Mouse (Mus musculus): ENCODE results near the gene Hk2. TPM values are rescaled to one million over a fixed set of nuclear protein-coding genes. Genes with fewer than 3 reads are reported as not detected.

Hk2 gene
- polyA plus RNA-seq, 1 experiment from 2014 or later = 16.7 TPM

DNA sequence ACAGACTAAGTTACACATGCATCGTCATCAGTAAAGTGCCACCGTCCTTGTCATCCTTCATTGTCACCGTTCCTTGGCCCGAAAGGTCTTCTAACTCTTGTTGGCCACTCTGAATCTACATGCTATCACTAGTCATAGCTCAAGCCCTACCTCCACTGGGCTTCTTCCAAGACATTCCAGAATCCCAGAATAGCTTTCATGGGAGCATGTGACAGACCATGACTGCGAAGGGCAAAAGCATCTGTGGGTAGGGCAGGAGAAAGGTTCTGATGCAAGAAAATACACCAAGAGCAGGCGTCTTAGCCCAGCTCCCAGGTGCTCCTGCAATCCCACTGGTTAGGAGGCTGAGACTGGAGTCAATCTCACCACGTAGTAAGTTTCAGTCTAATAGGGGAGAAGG, 22.5 kb downstream of the Hk2 start:
- ATAC-seq (ENCODE audit: low read depth) = no peak
- Histone ChIP-seq H3K36me3 (ENCODE audit: control insufficient read depth, insufficient read depth, low read length) (peaks cover 6% of the 10 kb centered on the region), H3K4me3 (ENCODE audit: low read length) (no peak overlapping the region), H3K4me1 (replicated peaks; ENCODE audit: control insufficient read depth, insufficient read depth, low read length) (peaks cover 4% of the 10 kb centered on the region; the same call in 1 of the 2 replicates), H3K27ac (ENCODE audit: low read length) (no peak overlapping the region), H3K9me3 (ENCODE audit: control insufficient read depth, low read length) (no peaks in the 10 kb centered on the region), H3K9ac (ENCODE audit: low read length) (no peak overlapping the region), H3K27me3 (ENCODE audit: control insufficient read depth, insufficient read depth, low read depth, low read length) (no peaks in the 10 kb centered on the region), H3K4me2 (ENCODE audit: low read depth, low read length) (no peak overlapping the region)
- 91% methylated on average over 7 of the region's 7 CpGs for WGBS

DNA sequence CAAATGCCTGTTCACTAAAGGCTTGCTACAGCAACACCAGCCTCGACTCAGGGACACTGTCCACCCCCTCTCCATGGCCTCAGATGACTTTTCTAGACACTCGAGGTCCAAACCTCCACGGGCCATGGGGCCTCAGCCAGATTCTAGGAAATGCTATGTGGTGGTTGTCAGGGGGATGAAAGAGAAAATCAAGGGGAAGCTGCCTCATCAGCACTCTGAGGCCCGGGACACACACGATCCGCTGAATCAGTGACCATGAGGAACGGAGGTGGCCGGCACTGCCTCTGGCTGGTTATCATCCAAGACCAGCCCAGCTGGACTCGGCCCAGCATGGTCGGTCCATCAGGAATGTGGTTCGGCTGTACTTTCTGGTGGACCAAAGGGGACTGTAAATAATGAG, 23.2 kb downstream of the Hk2 start:
- no peak overlapping the region for H3K4me2 ChIP-seq (ENCODE audit: low read depth, low read length)
- no peak overlapping the region for H3K9ac ChIP-seq (ENCODE audit: low read length)
- H3K36me3 ChIP-seq (ENCODE audit: control insufficient read depth, insufficient read depth, low read length) = peaks cover 6% of the 10 kb centered on the region
- H3K4me3 ChIP-seq (ENCODE audit: low read length) = no peak overlapping the region
- WGBS = 68% methylated on average over 11 of the region's 11 CpGs
- peaks cover 4% of the 10 kb centered on the region; the same call in 1 of the 2 replicates for H3K4me1 ChIP-seq (replicated peaks; ENCODE audit: control insufficient read depth, insufficient read depth, low read length)
- H3K27ac ChIP-seq (ENCODE audit: low read length) = no peak overlapping the region
- no peaks in the 10 kb centered on the region for H3K27me3 ChIP-seq (ENCODE audit: control insufficient read depth, insufficient read depth, low read depth, low read length)
- no peaks in the 10 kb centered on the region for H3K9me3 ChIP-seq (ENCODE audit: control insufficient read depth, low read length)
- ATAC-seq (ENCODE audit: low read depth) = peak; percentile 24; the same call in 1 of the 2 replicates

DNA sequence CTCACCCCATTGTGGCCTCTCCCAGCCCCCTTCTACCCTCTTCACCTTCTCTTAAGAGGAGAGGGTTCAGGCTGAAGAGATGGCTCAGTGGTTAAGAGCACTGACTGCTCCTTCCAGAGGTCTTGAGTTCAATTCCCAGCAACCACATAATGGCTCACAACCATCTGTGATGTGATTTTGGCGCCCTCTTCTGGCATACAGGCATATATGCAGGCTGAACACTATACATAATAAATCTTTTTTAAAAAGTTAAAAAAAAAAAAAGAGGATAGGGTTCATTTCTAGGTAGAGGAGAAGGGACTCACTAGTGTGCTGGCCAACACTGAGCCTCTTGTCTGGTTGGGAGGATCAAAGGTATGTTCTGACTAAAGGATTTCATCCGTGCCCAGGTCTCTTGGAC, 24.2 kb downstream of the Hk2 start:
- no peak overlapping the region for H3K27ac ChIP-seq (ENCODE audit: low read length)
- no peak overlapping the region for H3K9ac ChIP-seq (ENCODE audit: low read length)
- H3K27me3 ChIP-seq (ENCODE audit: control insufficient read depth, insufficient read depth, low read depth, low read length) = no peaks in the 10 kb centered on the region
- H3K4me2 ChIP-seq (ENCODE audit: low read depth, low read length) = no peak overlapping the region
- H3K4me3 ChIP-seq (ENCODE audit: low read length) = no peak overlapping the region
- no peaks in the 10 kb centered on the region for H3K9me3 ChIP-seq (ENCODE audit: control insufficient read depth, low read length)
- 56% methylated on average over 2 of the region's 2 CpGs for WGBS
- H3K4me1 ChIP-seq (replicated peaks; ENCODE audit: control insufficient read depth, insufficient read depth, low read length) = peaks cover 4% of the 10 kb centered on the region; the same call in 1 of the 2 replicates
- no peak for ATAC-seq (ENCODE audit: low read depth)
- H3K36me3 ChIP-seq (ENCODE audit: control insufficient read depth, insufficient read depth, low read length) = peaks cover 6% of the 10 kb centered on the region

DNA sequence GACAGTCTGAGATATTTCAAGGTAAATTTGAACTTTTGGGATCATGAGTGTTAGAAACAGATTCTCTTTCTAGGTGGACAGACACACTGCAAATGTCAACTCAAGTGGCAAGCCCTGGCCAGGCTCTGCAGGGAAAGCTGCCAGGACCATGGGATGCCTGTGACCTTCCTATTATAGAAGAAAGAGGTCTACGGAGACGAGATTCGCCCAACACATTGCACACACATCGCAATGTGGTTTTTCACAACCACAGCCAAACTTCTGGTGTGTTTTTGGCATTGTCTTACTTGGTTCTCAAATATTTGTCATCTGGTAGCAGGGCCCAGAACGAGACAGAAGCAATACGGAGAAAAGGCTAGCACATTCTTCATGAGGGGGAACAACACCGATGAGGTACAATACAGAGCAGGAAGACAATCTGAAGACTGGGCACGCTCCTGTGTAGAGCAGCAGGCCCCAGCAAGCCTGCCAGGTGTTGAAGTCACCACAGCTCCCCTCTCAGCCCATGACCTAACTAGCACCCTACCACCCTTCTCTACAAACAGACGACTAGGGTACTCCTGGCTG, 26.1 kb downstream of the Hk2 start:
- H3K4me3 ChIP-seq (ENCODE audit: low read length) = no peak overlapping the region
- ATAC-seq (ENCODE audit: low read depth) = no peak
- no peak overlapping the region for H3K27ac ChIP-seq (ENCODE audit: low read length)
- WGBS = 83% methylated on average over 9 of the region's 9 CpGs
- H3K9ac ChIP-seq (ENCODE audit: low read length) = no peak overlapping the region
- peaks cover 6% of the 10 kb centered on the region for H3K36me3 ChIP-seq (ENCODE audit: control insufficient read depth, insufficient read depth, low read length)
- H3K4me2 ChIP-seq (ENCODE audit: low read depth, low read length) = no peak overlapping the region
- no peaks in the 10 kb centered on the region for H3K9me3 ChIP-seq (ENCODE audit: control insufficient read depth, low read length)
- peaks cover 3% of the 10 kb centered on the region; the same call in 1 of the 2 replicates for H3K4me1 ChIP-seq (replicated peaks; ENCODE audit: control insufficient read depth, insufficient read depth, low read length)
- no peaks in the 10 kb centered on the region for H3K27me3 ChIP-seq (ENCODE audit: control insufficient read depth, insufficient read depth, low read depth, low read length)

DNA sequence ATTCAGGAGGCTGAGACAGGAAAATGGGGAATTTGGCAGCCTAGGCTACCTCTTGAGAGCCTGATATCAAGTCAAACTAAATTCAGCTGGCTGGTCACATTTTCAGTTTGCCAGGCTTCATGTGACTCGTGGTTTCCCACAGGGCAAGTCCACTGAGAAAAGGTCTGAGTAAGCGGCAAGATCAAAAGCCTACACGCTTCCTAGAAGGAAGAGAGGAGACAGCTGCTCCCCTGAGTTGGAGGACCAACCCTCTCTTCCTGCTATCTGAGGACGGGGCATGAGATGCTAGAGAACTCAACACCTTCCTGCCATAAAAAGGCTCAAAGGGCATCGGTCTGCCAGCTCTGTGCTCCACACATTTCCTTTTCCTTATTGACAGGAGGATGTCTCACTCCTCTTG, 27.2 kb downstream of the Hk2 start:
- Histone ChIP-seq H3K27ac (ENCODE audit: low read length) (no peak overlapping the region), H3K36me3 (ENCODE audit: control insufficient read depth, insufficient read depth, low read length) (peaks cover 6% of the 10 kb centered on the region), H3K4me3 (ENCODE audit: low read length) (no peak overlapping the region), H3K27me3 (ENCODE audit: control insufficient read depth, insufficient read depth, low read depth, low read length) (no peaks in the 10 kb centered on the region), H3K9ac (ENCODE audit: low read length) (no peak overlapping the region), H3K4me1 (replicated peaks; ENCODE audit: control insufficient read depth, insufficient read depth, low read length) (no peaks in the 10 kb centered on the region), H3K9me3 (ENCODE audit: control insufficient read depth, low read length) (no peaks in the 10 kb centered on the region), H3K4me2 (ENCODE audit: low read depth, low read length) (no peak overlapping the region)
- no peak for ATAC-seq (ENCODE audit: low read depth)
- WGBS = 55% methylated on average over 5 of the region's 5 CpGs

DNA sequence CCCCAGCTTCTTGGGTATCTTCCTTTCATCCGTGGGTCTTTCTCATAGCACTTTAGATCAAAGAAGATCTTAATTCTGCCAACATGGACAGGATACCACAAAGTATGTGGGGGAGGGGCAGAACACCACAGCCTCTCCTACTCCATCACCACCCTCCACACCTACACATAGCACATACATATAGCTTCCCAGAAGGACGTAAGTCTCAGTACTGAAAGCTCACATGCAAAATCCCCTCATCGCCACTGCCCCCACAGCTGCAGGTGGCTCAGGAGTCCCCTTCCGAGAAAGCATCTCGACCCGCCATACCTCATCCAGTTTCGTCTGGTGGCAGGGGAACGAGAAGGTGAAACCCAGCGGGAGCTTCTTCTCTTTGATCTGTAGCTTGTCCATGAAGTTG, 29.7 kb downstream of the Hk2 start:
- Histone ChIP-seq H3K4me1 (replicated peaks; ENCODE audit: control insufficient read depth, insufficient read depth, low read length) (peaks cover 2% of the 10 kb centered on the region; the same call in 1 of the 2 replicates), H3K27me3 (ENCODE audit: control insufficient read depth, insufficient read depth, low read depth, low read length) (no peaks in the 10 kb centered on the region), H3K27ac (ENCODE audit: low read length) (no peak overlapping the region), H3K4me2 (ENCODE audit: low read depth, low read length) (no peak overlapping the region), H3K9me3 (ENCODE audit: control insufficient read depth, low read length) (no peaks in the 10 kb centered on the region), H3K36me3 (ENCODE audit: control insufficient read depth, insufficient read depth, low read length) (peaks cover 6% of the 10 kb centered on the region), H3K9ac (ENCODE audit: low read length) (no peak overlapping the region), H3K4me3 (ENCODE audit: low read length) (no peak overlapping the region)
- 82% methylated on average over 9 of the region's 9 CpGs for WGBS
- no peak for ATAC-seq (ENCODE audit: low read depth)

DNA sequence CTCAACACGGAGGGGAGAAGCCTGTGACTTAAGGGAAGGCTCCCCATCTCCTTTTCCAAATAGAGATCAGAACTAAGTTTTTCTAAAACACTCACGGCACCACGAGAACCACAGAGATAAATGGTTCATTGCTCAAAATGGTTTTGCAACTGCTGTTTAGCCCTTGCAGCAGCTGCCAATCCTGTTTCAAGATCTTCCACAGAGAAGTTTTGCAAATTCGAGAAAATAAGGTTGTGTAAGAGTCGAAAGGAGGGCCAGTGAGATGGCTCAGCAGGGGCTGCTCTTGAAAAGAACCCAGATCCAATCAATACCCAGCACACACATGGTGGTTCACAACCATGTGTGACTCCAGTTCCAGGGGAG, 32.8 kb downstream of the Hk2 start:
- Histone ChIP-seq H3K36me3 (ENCODE audit: control insufficient read depth, insufficient read depth, low read length) (no peaks in the 10 kb centered on the region; the same call in 1 of the 2 replicates), H3K27ac (ENCODE audit: low read length) (no peak overlapping the region), H3K4me1 (replicated peaks; ENCODE audit: control insufficient read depth, insufficient read depth, low read length) (peaks cover 2% of the 10 kb centered on the region; the same call in 1 of the 2 replicates), H3K4me2 (ENCODE audit: low read depth, low read length) (no peak overlapping the region), H3K27me3 (ENCODE audit: control insufficient read depth, insufficient read depth, low read depth, low read length) (no peaks in the 10 kb centered on the region), H3K9me3 (ENCODE audit: control insufficient read depth, low read length) (no peaks in the 10 kb centered on the region), H3K4me3 (ENCODE audit: low read length) (no peak overlapping the region), H3K9ac (ENCODE audit: low read length) (no peak overlapping the region)
- ATAC-seq (ENCODE audit: low read depth) = no peak
- WGBS = 74% methylated on average over 5 of the region's 5 CpGs

DNA sequence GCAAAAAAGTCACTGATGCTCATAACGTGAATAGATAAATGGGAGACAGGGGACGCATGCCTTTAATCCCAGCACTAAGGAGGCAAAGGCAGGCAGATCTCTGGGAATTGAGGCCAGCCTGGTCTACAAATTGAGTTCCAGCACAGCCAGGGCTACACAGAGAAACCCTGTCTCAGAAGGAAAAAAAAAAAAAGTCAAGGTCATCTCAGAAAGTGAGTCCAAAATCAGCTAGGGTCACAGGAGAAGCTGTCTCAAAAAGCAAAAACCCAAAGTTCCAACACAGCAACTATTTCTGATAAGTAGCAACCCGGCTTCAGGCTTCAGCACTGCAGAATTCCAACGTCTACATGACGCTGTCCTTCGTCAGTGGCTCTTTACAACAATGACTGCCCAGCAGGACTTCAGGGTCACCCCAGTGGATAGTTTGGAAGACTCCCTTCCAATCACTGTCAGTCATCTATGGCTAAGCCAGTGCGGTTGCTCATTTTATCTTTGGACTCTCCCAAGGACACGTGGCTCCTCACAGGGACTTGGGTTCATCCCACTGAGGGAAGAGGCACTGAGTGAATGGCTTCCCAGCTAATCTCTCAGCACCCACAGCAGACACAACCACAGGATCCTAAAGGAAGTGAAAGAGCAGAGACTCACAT, 33.3 kb downstream of the Hk2 start:
- ATAC-seq (ENCODE audit: low read depth) = no peak
- H3K9ac ChIP-seq (ENCODE audit: low read length) = no peak overlapping the region
- H3K36me3 ChIP-seq (ENCODE audit: control insufficient read depth, insufficient read depth, low read length) = no peaks in the 10 kb centered on the region; the same call in 1 of the 2 replicates
- 84% methylated on average over 8 of the region's 8 CpGs for WGBS
- no peaks in the 10 kb centered on the region for H3K9me3 ChIP-seq (ENCODE audit: control insufficient read depth, low read length)
- no peak overlapping the region for H3K27ac ChIP-seq (ENCODE audit: low read length)
- no peaks in the 10 kb centered on the region for H3K27me3 ChIP-seq (ENCODE audit: control insufficient read depth, insufficient read depth, low read depth, low read length)
- no peak overlapping the region for H3K4me3 ChIP-seq (ENCODE audit: low read length)
- H3K4me1 ChIP-seq (replicated peaks; ENCODE audit: control insufficient read depth, insufficient read depth, low read length) = peaks cover 2% of the 10 kb centered on the region; the same call in 1 of the 2 replicates
- H3K4me2 ChIP-seq (ENCODE audit: low read depth, low read length) = no peak overlapping the region

DNA sequence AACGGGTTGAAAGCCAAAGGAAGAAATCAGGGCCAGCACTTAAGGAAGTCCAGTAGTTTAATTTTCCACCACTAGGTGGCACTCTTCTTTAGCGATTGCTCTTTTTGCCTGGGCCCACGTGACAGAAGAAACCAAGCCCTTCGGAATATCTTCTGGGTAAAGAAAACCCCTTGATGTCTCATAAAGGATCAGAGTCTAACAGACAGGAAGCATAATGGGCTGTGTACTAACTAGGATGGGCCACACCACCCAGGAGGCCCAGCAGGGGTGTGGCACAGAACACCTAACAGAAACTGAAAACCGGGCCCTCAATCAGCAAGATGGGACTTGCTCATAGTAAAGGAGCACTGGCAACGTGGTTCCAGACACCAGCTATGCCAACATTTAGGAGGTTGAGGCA, 34.0 kb downstream of the Hk2 start:
- ATAC-seq (ENCODE audit: low read depth) = peak; percentile 47

More for the DNA sequence above, 34.0 kb downstream of the Hk2 start:
- no peak overlapping the region for H3K4me3 ChIP-seq (ENCODE audit: low read length)
- H3K9me3 ChIP-seq (ENCODE audit: control insufficient read depth, low read length) = no peaks in the 10 kb centered on the region
- peak overlapping the region; percentile 39; the same call in 1 of the 2 replicates for H3K9ac ChIP-seq (ENCODE audit: low read length)
- H3K36me3 ChIP-seq (ENCODE audit: control insufficient read depth, insufficient read depth, low read length) = no peaks in the 10 kb centered on the region; the same call in 1 of the 2 replicates
- H3K4me2 ChIP-seq (ENCODE audit: low read depth, low read length) = peak overlapping the region; percentile 35
- H3K27ac ChIP-seq (ENCODE audit: low read length) = no peak overlapping the region
- peaks cover 2% of the 10 kb centered on the region; the same call in 1 of the 2 replicates for H3K4me1 ChIP-seq (replicated peaks; ENCODE audit: control insufficient read depth, insufficient read depth, low read length)
- H3K27me3 ChIP-seq (ENCODE audit: control insufficient read depth, insufficient read depth, low read depth, low read length) = no peaks in the 10 kb centered on the region
- 23% methylated on average over 6 of the region's 6 CpGs for WGBS

Data from lung, embryonic 16.5 days (tissue).